Comparison of ENCODE assay signal across 7 mouse cellular contexts in the genomic region with DNA sequence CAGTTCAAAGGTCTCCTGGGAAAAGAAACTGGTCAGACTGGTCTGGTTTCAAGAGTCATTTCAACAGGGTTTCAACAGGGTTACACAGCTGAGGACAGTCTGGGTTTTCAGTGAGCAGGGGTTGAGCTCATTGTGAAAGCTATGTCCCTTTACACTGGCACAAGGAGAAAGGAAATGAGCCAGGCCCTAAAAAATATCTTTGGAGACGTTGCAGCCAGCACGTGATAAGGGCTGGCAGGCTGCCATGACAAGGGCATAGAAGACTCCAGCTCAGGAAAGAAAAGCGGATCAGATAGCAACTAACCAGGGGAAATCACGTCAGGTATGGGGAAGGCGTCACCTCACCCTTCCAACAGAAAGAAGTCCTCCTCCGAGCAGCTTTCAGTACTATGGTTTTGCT. TPM values are rescaled to one million over a fixed set of nuclear protein-coding genes. Genes with fewer than 3 reads are reported as not detected.
DNase-seq lines count a peak whose midpoint lies in the region; ATAC-seq and TF ChIP-seq lines count a peak whose summit lies in the region.

No protein-coding gene starts in this region.

- no peaks in the 10 kb centered on the region for H3K27me3 ChIP-seq in G1E (ENCODE audit: insufficient read depth, low read length)
- no peaks in the 10 kb centered on the region for H3K27me3 ChIP-seq in intestine, embryonic 14.5 days (replicated peaks; ENCODE audit: control insufficient read depth, insufficient read depth, low read length)
- H3K27me3 ChIP-seq in midbrain, embryonic 14.5 days (ENCODE audit: control insufficient read depth, insufficient read depth, low read length): no peaks in the 10 kb centered on the region

- peak overlapping the region; percentile 14; the same call in 1 of the 2 replicates for H3K4me2 ChIP-seq in intestine, embryonic 14.5 days (ENCODE audit: low read length)
- no peak overlapping the region for H3K4me2 ChIP-seq in midbrain, embryonic 14.5 days (ENCODE audit: low read length)

- no peaks in the 10 kb centered on the region for H3K36me3 ChIP-seq in G1E (replicated peaks)
- H3K36me3 ChIP-seq in intestine, embryonic 14.5 days (ENCODE audit: control insufficient read depth, insufficient read depth, low read length): no peaks in the 10 kb centered on the region
- no peaks in the 10 kb centered on the region for H3K36me3 ChIP-seq in midbrain, embryonic 14.5 days (ENCODE audit: control insufficient read depth, insufficient read depth, low read length)

- no peaks in the 10 kb centered on the region for H3K9me3 ChIP-seq in G1E (replicated peaks)
- H3K9me3 ChIP-seq in intestine, embryonic 14.5 days (ENCODE audit: control insufficient read depth, low read length): no peaks in the 10 kb centered on the region
- H3K9me3 ChIP-seq in midbrain, embryonic 14.5 days (ENCODE audit: control insufficient read depth, low read length): no peaks in the 10 kb centered on the region

- 34% methylated on average over 6 of the region's 6 CpGs for WGBS in intestine, embryonic 14.5 days
- 11% methylated on average over 6 of the region's 6 CpGs for WGBS in lung, adult 2 months
- 74% methylated on average over 6 of the region's 6 CpGs for WGBS in midbrain, embryonic 14.5 days

- H3K9ac ChIP-seq in intestine, embryonic 14.5 days (ENCODE audit: low read length): no peak overlapping the region
- H3K9ac ChIP-seq in midbrain, embryonic 14.5 days (replicated peaks; ENCODE audit: low read length): no peak overlapping the region

- DNase-seq in 416B (ENCODE audit: low read depth): peak; percentile 97
- DNase-seq in G1E (ENCODE audit: low spot score): peak; percentile 19
- DNase-seq in intestine, embryonic 14.5 days (ENCODE audit: low spot score): peak; percentile 68
- peak; percentile 82 for DNase-seq in lung, adult 2 months
- DNase-seq in urinary bladder, postnatal 14 days (ENCODE audit: low spot score): peak; percentile 83
- no peak for DNase-seq in midbrain, embryonic 14.5 days

- no peak for TF ChIP-seq POLR2A in lung, adult 2 months (IDR thresholded peaks at IDR 0.05; ENCODE audit: borderline replicate concordance, extremely low read depth, low read depth, low read length)

- H3K27ac ChIP-seq in intestine, embryonic 14.5 days (ENCODE audit: low read depth): peak overlapping the region; percentile 48
- no peak overlapping the region for H3K27ac ChIP-seq in midbrain, embryonic 14.5 days (replicated peaks; ENCODE audit: low read depth, low read length)

- H3K4me3 ChIP-seq in G1E (ENCODE audit: low read depth, low read length): no peak overlapping the region
- H3K4me3 ChIP-seq in intestine, embryonic 14.5 days (ENCODE audit: low read depth, low read length): no peak overlapping the region
- H3K4me3 ChIP-seq in lung, adult 2 months (replicated peaks; ENCODE audit: extremely low read depth, low read depth, low read length): peak overlapping the region; percentile 1
- no peak overlapping the region for H3K4me3 ChIP-seq in midbrain, embryonic 14.5 days (replicated peaks; ENCODE audit: low read depth, low read length)

- TF ChIP-seq CTCF in G1E (IDR thresholded peaks at IDR 0.05; ENCODE audit: low read depth, low read length): no peak
- TF ChIP-seq CTCF in lung, adult 2 months (IDR thresholded peaks at IDR 0.05; ENCODE audit: insufficient read depth, low read length): no peak

- ATAC-seq in G1E (ENCODE audit: extremely low read depth, insufficient number of reproducible peaks, low FRiP score, poor library complexity, severe bottlenecking): peak; percentile 35
- peak; percentile 76 for ATAC-seq in erythroid progenitor cell, adult 5-6 weeks (replicated peaks; ENCODE audit: low FRiP score, poor library complexity, severe bottlenecking)
- ATAC-seq in intestine, embryonic 14.5 days (replicated peaks; ENCODE audit: low FRiP score, low TSS enrichment, low read depth): peak; percentile 79
- ATAC-seq in midbrain, embryonic 14.5 days (ENCODE audit: low FRiP score, low TSS enrichment): no peak

- H3K4me1 ChIP-seq in G1E (ENCODE audit: insufficient read depth, low read depth, low read length): peaks cover 8% of the 10 kb centered on the region
- H3K4me1 ChIP-seq in intestine, embryonic 14.5 days (replicated peaks; ENCODE audit: control insufficient read depth, insufficient read depth, low read length): 0 out of 2 replicates have a peak, but pooled peaks cover 12% of the 10 kb centered on the region
- peaks cover 2% of the 10 kb centered on the region; the same call in 1 of the 2 replicates for H3K4me1 ChIP-seq in lung, adult 2 months (ENCODE audit: control insufficient read depth, insufficient read depth, low read length)
- H3K4me1 ChIP-seq in midbrain, embryonic 14.5 days (ENCODE audit: control insufficient read depth, insufficient read depth, low read length): no peaks in the 10 kb centered on the region

RNA-seq across cellular contexts. Expression of gene Gipc2, which starts 43.9 kb away (rescaled TPM):
- total RNA-seq in G1E (2014; fragmentation: Nextera tagmentation) (not detected in 2 replicates), G1E (2017) (0.33 TPM in 1 of 2 replicates, not detected in the other)
- not detected in 2 replicates for polyA plus RNA-seq in G1E (2012)
- not detected in 2 replicates for total RNA-seq in erythroid progenitor cell, adult 5-6 weeks (2015; ENCODE audit: low replicate concordance)
- total RNA-seq in erythroid progenitor cell, adult 5-6 weeks (2017; ENCODE audit: low replicate concordance): not detected in 2 replicates
- polyA plus RNA-seq in intestine, embryonic 14.5 days (2014; fragmentation: Nextera tagmentation; extraction: Ambion mirVana): 96.5 and 103 TPM in 2 replicates
- polyA plus RNA-seq in lung, adult 2 months (2012; rRNA removed): 20.1 and 36.6 TPM in 2 replicates
- polyA plus RNA-seq in midbrain, embryonic 14.5 days (2014; fragmentation: Nextera tagmentation; extraction: Ambion mirVana): 9.3 and 11.5 TPM in 2 replicates

Comparison
In these comparisons a context has a peak if more than half of its experiments do, and no peak if none do; other contexts are left out.
1. RNA of gene Gipc2, which starts 43.9 kb away (polyA plus RNA-seq): 96.5 to 103 TPM in intestine, embryonic 14.5 days, 20.1 to 36.6 TPM in lung, adult 2 months and 9.3 to 11.5 TPM in midbrain, embryonic 14.5 days; not detected in G1E; every median in the first group is over 10 times any median in the second.